Mouse (Mus musculus): ENCODE measurements around the gene Slc50a1.

Slc50a1 gene

GRCm38 (mm10) chr3:89262417-89262816, 8.0 kb downstream of the Slc50a1 start:
- DNase-seq: peak; percentile 46 to 62

GRCm38 (mm10) chr3:89260211-89260610, 10.2 kb downstream of the Slc50a1 start:
- no peak for DNase-seq

GRCm38 (mm10) chr3:89259076-89259475, 11.3 kb downstream of the Slc50a1 start, which contains the start of gene Dpm3:
Gene Dpm3 (plus strand): TSS chr3:89259358.
- no peak for DNase-seq

GRCm38 (mm10) chr3:89256177-89256576, 14.2 kb downstream of the Slc50a1 start:
- no peak for DNase-seq

- DNase-seq: no peak
These were observed 15.4 kb downstream of the Slc50a1 start for GRCm38 (mm10) chr3:89254994-89255393.

- peak; percentile 84 to 88 for DNase-seq
These were observed 18.9 kb downstream of the Slc50a1 start for GRCm38 (mm10) chr3:89251365-89251895.

- DNase-seq: peak; percentile 88 to 91
These were observed 19.8 kb downstream of the Slc50a1 start for GRCm38 (mm10) chr3:89250435-89251040.

GRCm38 (mm10) chr3:89247466-89247865, 22.9 kb downstream of the Slc50a1 start:
- no peak for DNase-seq

- peak; percentile 92 to 93 for DNase-seq
These were observed 23.9 kb downstream of the Slc50a1 start, which contains the start of gene Trim46 for GRCm38 (mm10) chr3:89246261-89247100. Gene Trim46 (minus strand): TSS chr3:89246309.

- peak in 1 of 2 experiments; percentile 35 for DNase-seq
These were observed 24.6 kb downstream of the Slc50a1 start, which contains the start of gene Krtcap2 for GRCm38 (mm10) chr3:89245688-89246171. Gene Krtcap2 (plus strand): TSS chr3:89245966.

GRCm38 (mm10) chr3:89244982-89245687, 25.2 kb downstream of the Slc50a1 start:
- DNase-seq: peak in 1 of 2 experiments; percentile 43

GRCm38 (mm10) chr3:89244158-89244981, 26.0 kb downstream of the Slc50a1 start:
- DNase-seq: peak; percentile 62 to 79

GRCm38 (mm10) chr3:89243609-89244008, 26.8 kb downstream of the Slc50a1 start:
- peak; percentile 64 to 79 for DNase-seq

GRCm38 (mm10) chr3:89242331-89242895, 28.0 kb downstream of the Slc50a1 start:
- DNase-seq: peak; percentile 71 to 87

- DNase-seq: peak in 1 of 2 experiments; percentile 53
These were observed 31.9 kb downstream of the Slc50a1 start for GRCm38 (mm10) chr3:89238494-89238893.

GRCm38 (mm10) chr3:89237682-89238081, 32.7 kb downstream of the Slc50a1 start:
- no peak for DNase-seq

- DNase-seq: no peak
These were observed 33.9 kb downstream of the Slc50a1 start for GRCm38 (mm10) chr3:89236516-89236915.

GRCm38 (mm10) chr3:89233562-89234110, 36.7 kb downstream of the Slc50a1 start:
- peak in 1 of 2 experiments; percentile 38 for DNase-seq

- DNase-seq: no peak
These were observed 37.8 kb downstream of the Slc50a1 start for GRCm38 (mm10) chr3:89232614-89233013.

GRCm38 (mm10) chr3:89231772-89232275, 38.5 kb downstream of the Slc50a1 start:
- no peak for DNase-seq

- DNase-seq: no peak
These were observed 39.0 kb downstream of the Slc50a1 start for GRCm38 (mm10) chr3:89231345-89231744.

Measured in kidney, postnatal 36 days (tissue).